In genomic region chr5:71923636-71924035, GRCm38 (mm10) we compare ENCODE assay signal across 19 mouse cellular contexts.
DNase-seq lines count a peak whose midpoint lies in the region; ATAC-seq and TF ChIP-seq lines count a peak whose summit lies in the region.
"Had no signal": no experiment of that assay in that cellular context is flagged by ENCODE, and none has a peak within 500 bp of the region (broad histone marks: within the 10 kb centered on the region; RNA-seq: fewer than 3 reads in every experiment).

No protein-coding gene starts in this region.

- H3K4me2 ChIP-seq in midbrain, embryonic 14.5 days (ENCODE audit: low read length), result no peak overlapping the region
- H3K4me2 ChIP-seq: embryonic facial prominence, embryonic 12.5 days; forebrain, embryonic 13.5 days; forebrain, embryonic 15.5 days had no signal

- H3K9ac ChIP-seq in ES-E14 (ENCODE audit: insufficient read depth, low read depth, low read length, poor library complexity, severe bottlenecking), result no peak overlapping the region
- no peak overlapping the region for H3K9ac ChIP-seq in midbrain, embryonic 14.5 days (replicated peaks; ENCODE audit: low read length)
- H3K9ac ChIP-seq: embryonic facial prominence, embryonic 12.5 days; forebrain, embryonic 13.5 days; forebrain, embryonic 15.5 days; forebrain, postnatal 0 days had no signal

- WGBS in midbrain, embryonic 14.5 days, result 75% methylated on average over 4 of the region's 4 CpGs

- ATAC-seq in midbrain, embryonic 14.5 days (ENCODE audit: low FRiP score, low TSS enrichment), result no peak
- ATAC-seq: activated CD4-positive, CD25-positive, alpha-beta regulatory T cell, adult 4 months; forebrain, embryonic 13.5 days; forebrain, embryonic 15.5 days; forebrain, postnatal 0 days had no signal

- H3K9me3 ChIP-seq in ES-E14 (ENCODE audit: control insufficient read depth, insufficient read depth, low read depth, low read length), result no peaks in the 10 kb centered on the region
- H3K9me3 ChIP-seq in midbrain, embryonic 14.5 days (ENCODE audit: control insufficient read depth, low read length), result no peaks in the 10 kb centered on the region
- H3K9me3 ChIP-seq: embryonic facial prominence, embryonic 10.5 days; embryonic facial prominence, embryonic 12.5 days; forebrain, embryonic 13.5 days; forebrain, embryonic 15.5 days had no signal

- H3K4me3 ChIP-seq in ES-E14 (ENCODE audit: insufficient read depth in 1 of 2, low read depth in 1 of 2, low read length in 2 of 2, poor library complexity in 1 of 2, severe bottlenecking in 1 of 2), result no peak overlapping the region
- H3K4me3 ChIP-seq in midbrain, embryonic 14.5 days (replicated peaks; ENCODE audit: low read depth, low read length), result no peak overlapping the region
- H3K4me3 ChIP-seq: embryonic facial prominence, embryonic 10.5 days; embryonic facial prominence, embryonic 12.5 days; forebrain, embryonic 13.5 days; forebrain, embryonic 15.5 days had no signal

- peaks cover 0 to 2% of the 10 kb centered on the region in 2 experiments; a peak in 1 of 4 replicates for H3K4me1 ChIP-seq in ES-E14 (ENCODE audit: control insufficient read depth in 2 of 2, insufficient read depth in 2 of 2, low read length in 2 of 2, poor library complexity in 1 of 2)
- no peaks in the 10 kb centered on the region for H3K4me1 ChIP-seq in midbrain, embryonic 14.5 days (ENCODE audit: control insufficient read depth, insufficient read depth, low read length)
- H3K4me1 ChIP-seq: embryonic facial prominence, embryonic 10.5 days; embryonic facial prominence, embryonic 12.5 days; forebrain, embryonic 13.5 days; forebrain, embryonic 15.5 days had no signal

- DNase-seq in ES-E14 (ENCODE audit: low read depth, low spot score) (peak; percentile 33), WW6 (ENCODE audit: low read depth, low spot score) (peak; percentile 3)
- DNase-seq in heart, adult 18-20 months, result no peak
- no peak for DNase-seq in midbrain, embryonic 14.5 days
- no peak for DNase-seq in right cerebral cortex, adult 18-20 months
- DNase-seq: adrenal gland, adult 8-10 months; adrenal gland, postnatal 14 days; adrenal gland, postnatal 36 days; cerebellum, adult 11-12 months; cerebellum, adult 2 months; cerebellum, adult 9-10 months; cerebellum, postnatal 10 days; cerebellum, postnatal 25 days; forebrain, postnatal 0 days had no signal

- H3K27ac ChIP-seq in ES-E14 (ENCODE audit: insufficient read depth, low read depth, low read length, poor library complexity, severe bottlenecking), result no peak overlapping the region
- no peak overlapping the region for H3K27ac ChIP-seq in midbrain, embryonic 14.5 days (replicated peaks; ENCODE audit: low read depth, low read length)
- H3K27ac ChIP-seq: embryonic facial prominence, embryonic 10.5 days; embryonic facial prominence, embryonic 12.5 days; forebrain, embryonic 13.5 days; forebrain, embryonic 15.5 days had no signal

- no peaks in the 10 kb centered on the region for H3K27me3 ChIP-seq in midbrain, embryonic 14.5 days (ENCODE audit: control insufficient read depth, insufficient read depth, low read length)
- H3K27me3 ChIP-seq: embryonic facial prominence, embryonic 12.5 days; forebrain, embryonic 13.5 days; forebrain, embryonic 15.5 days had no signal

- in situ Hi-C loops in ES-E14 (cut with MboI; ENCODE audit: low sequenced_read_pairs in 2 of 2, unreplicated experiment in 2 of 2), result no loop called here

- H3K36me3 ChIP-seq in ES-E14 (ENCODE audit: control insufficient read depth, insufficient read depth, low read length, poor library complexity, severe bottlenecking), result no peaks in the 10 kb centered on the region
- no peaks in the 10 kb centered on the region for H3K36me3 ChIP-seq in midbrain, embryonic 14.5 days (ENCODE audit: control insufficient read depth, insufficient read depth, low read length)
- H3K36me3 ChIP-seq: embryonic facial prominence, embryonic 10.5 days; embryonic facial prominence, embryonic 12.5 days; forebrain, embryonic 15.5 days had no signal

TF ChIP-seq in ES-E14, 5 proteins besides CTCF, POLR2A, EP300 and RAD21:
- TF ChIP-seq HCFC1 (IDR thresholded peaks at IDR 0.05; ENCODE audit: borderline replicate concordance, insufficient read depth, low read length) (no peak), ZNF384 (IDR thresholded peaks at IDR 0.05; ENCODE audit: low read depth, low read length) (no peak), MAFK (IDR thresholded peaks at IDR 0.05; ENCODE audit: insufficient read depth, low read depth, low read length) (no peak), ZC3H11A (IDR thresholded peaks at IDR 0.05; ENCODE audit: borderline replicate concordance, low read depth, low read length) (no peak), CHD2 (IDR thresholded peaks at IDR 0.05; ENCODE audit: low read depth, low read length) (no peak)

Comparison
In these comparisons a context has a peak if more than half of its experiments do, and no peak if none do; other contexts are left out.
1. DNase-seq: peak in ES-E14 (single experiment) and WW6 (single experiment); none in heart, adult 18-20 months (0 of 2), midbrain, embryonic 14.5 days (single experiment) and right cerebral cortex, adult 18-20 months (single experiment).